Mouse (Mus musculus) WW6 (cell line): ENCODE data around the gene Il1rapl1.

Source experiments
- DNase-seq: peaks from one replicate; pipeline ENCODE4 v3.0.0-alpha.2; 2013; ENCODE audit warnings: low read depth, low spot score

The Il1rapl1 gene

GRCm38 (mm10) chrX:87655644-87656043 lies 459.8 kb downstream of the Il1rapl1 start:
- no peak for DNase-seq

- no peak for DNase-seq
Observed at GRCm38 (mm10) chrX:87600914-87601313, 514.5 kb downstream of the Il1rapl1 start.

- DNase-seq, result no peak
Observed at GRCm38 (mm10) chrX:87507997-87508396, 607.4 kb downstream of the Il1rapl1 start.

GRCm38 (mm10) chrX:87502604-87503003 lies 612.8 kb downstream of the Il1rapl1 start:
- no peak for DNase-seq

GRCm38 (mm10) chrX:87483416-87483815 lies 632.0 kb downstream of the Il1rapl1 start:
- DNase-seq, result no peak

GRCm38 (mm10) chrX:87238191-87238590 lies 877.3 kb downstream of the Il1rapl1 start:
- DNase-seq, result peak; percentile 95

GRCm38 (mm10) chrX:87225280-87225679 lies 890.2 kb downstream of the Il1rapl1 start:
- no peak for DNase-seq

GRCm38 (mm10) chrX:87002296-87002695 lies 1113.1 kb downstream of the Il1rapl1 start:
- no peak for DNase-seq

- no peak for DNase-seq
Observed at GRCm38 (mm10) chrX:86955126-86955525, 1160.3 kb downstream of the Il1rapl1 start.

GRCm38 (mm10) chrX:86954614-86955013 lies 1160.8 kb downstream of the Il1rapl1 start:
- DNase-seq, result no peak

- no peak for DNase-seq
Observed at GRCm38 (mm10) chrX:86950940-86951339, 1164.5 kb downstream of the Il1rapl1 start.

- DNase-seq, result no peak
Observed at GRCm38 (mm10) chrX:86949112-86949511, 1166.3 kb downstream of the Il1rapl1 start.

- DNase-seq, result no peak
Observed at GRCm38 (mm10) chrX:86854835-86855234, 1260.6 kb downstream of the Il1rapl1 start.

- DNase-seq, result no peak
Observed at GRCm38 (mm10) chrX:86808218-86808617, 1307.2 kb downstream of the Il1rapl1 start.

GRCm38 (mm10) chrX:86802725-86803124 lies 1312.7 kb downstream of the Il1rapl1 start:
- no peak for DNase-seq

- DNase-seq, result no peak
Observed at GRCm38 (mm10) chrX:86728803-86729202, 1386.6 kb downstream of the Il1rapl1 start.
